Mouse (Mus musculus) ES-Bruce4 (cell line): ENCODE results near the gene Adtrp.

Source experiments
- CTCF ChIP-seq: IDR thresholded peaks from one replicate; pipeline ENCODE4 v1.8.1; 2011; ENCODE audit warnings: low read depth, low read length
- POLR2A ChIP-seq: IDR thresholded peaks from one replicate; pipeline ENCODE4 v1.8.1; 2011; ENCODE audit warnings: low read length; ENCODE audit not compliant: insufficient read depth

DNA sequence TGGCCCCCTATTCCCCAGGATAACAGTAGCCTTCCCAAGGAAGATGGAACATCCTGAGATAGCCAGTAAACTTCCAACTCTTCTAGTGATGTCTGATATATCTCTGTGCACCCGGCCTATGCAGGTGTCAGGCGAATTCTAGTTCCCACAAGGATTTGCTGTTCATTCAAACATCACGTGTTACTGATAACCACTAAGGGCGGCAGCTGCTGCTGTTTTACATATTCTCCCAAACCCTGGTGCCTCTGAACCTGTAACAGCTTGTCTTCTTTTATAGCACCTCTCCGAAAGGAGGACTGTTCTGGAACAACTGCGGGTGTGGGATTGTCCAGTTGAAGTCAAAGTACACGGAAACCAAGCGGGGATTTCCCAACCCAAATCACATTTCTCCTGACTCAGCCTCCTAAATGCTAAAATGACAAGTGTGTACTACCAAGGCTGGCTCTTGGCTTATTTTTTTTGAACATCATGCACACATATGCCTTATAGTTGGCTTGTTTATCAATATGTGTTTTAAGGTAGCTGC is 13.8 kb downstream of the Adtrp start:
- TF ChIP-seq POLR2A (no peak), CTCF (no peak)
